Mouse (Mus musculus) kidney, postnatal 0 days (tissue): ENCODE measurements at regions not wholly inside any gene's neighbourhood (a gene's known extent, or its start where the extent isn't known, plus 50 kb on each side); places are given as distances from the start of the nearest gene placed in this dataset.

Experiments
- ATAC-seq: fragments of 200-750 bp; cut with Nextera tagmentation; replicated peaks from 2 replicates; pipeline ENCODE4 v1.8.0; 2017; ENCODE audit warnings: low read depth, moderate number of reproducible peaks, moderate TSS enrichment, moderate library complexity; ENCODE audit not compliant: low FRiP score
- DNase-seq: peaks from one replicate; pipeline ENCODE4 v3.0.0-alpha.2; 2016; ENCODE audit warnings: low spot score
- H3K27ac ChIP-seq: fragments of 300-500 bp; sonication (generic); 2 replicates; pipeline ENCODE4 v1.5.1; 2014; ENCODE audit warnings: mild to moderate bottlenecking
- H3K27me3 ChIP-seq: fragments of 300-500 bp; sonication (generic); 2 replicates; pipeline ENCODE4 v1.6.1; 2014; ENCODE audit warnings: low read length, mixed read lengths; ENCODE audit not compliant: insufficient read depth
- H3K36me3 ChIP-seq: fragments of 300-500 bp; sonication (generic); 2 replicates; pipeline ENCODE4 v1.6.1; 2014; ENCODE audit warnings: low read length, mixed read lengths; ENCODE audit not compliant: insufficient read depth
- H3K4me1 ChIP-seq: fragments of 300-500 bp; sonication (generic); replicated peaks from 2 replicates; pipeline ENCODE4 v1.6.1; 2014; ENCODE audit warnings: antibody characterized with exemption, low read length, mixed read lengths; ENCODE audit not compliant: insufficient read depth
- H3K4me2 ChIP-seq: fragments of 300-500 bp; sonication (generic); 2 replicates; pipeline ENCODE4 v1.6.1; 2014; ENCODE audit warnings: mild to moderate bottlenecking, low read length, moderate library complexity, mixed read lengths
- H3K4me3 ChIP-seq: fragments of 300-500 bp; sonication (generic); replicated peaks from 2 replicates; pipeline ENCODE4 v1.5.1; 2014; ENCODE audit warnings: low read depth, low read length
- H3K9ac ChIP-seq: fragments of 300-500 bp; sonication (generic); 2 replicates; pipeline ENCODE4 v1.6.1; 2014; ENCODE audit warnings: low read depth, low read length
- H3K9me3 ChIP-seq: fragments of 300-500 bp; sonication (generic); replicated peaks from 2 replicates; pipeline ENCODE4 v1.6.1; 2016; ENCODE audit warnings: low read length, inconsistent platforms, mixed read lengths
- CTCF ChIP-seq: IDR thresholded peaks from 2 replicates; pipeline ENCODE4 v1.5.1; 2016; ENCODE audit warnings: antibody characterized with exemption, low read depth, mild to moderate bottlenecking, moderate library complexity
- WGBS: fragments of 180-500 bp; shearing (Covaris S2); extraction: QIAGEN DNeasy Blood & Tissue Kit; methylation state at CpG from one replicate; pipeline ENCODE4 v1.1.7; 2014; 5-methylcytosine and 5-hydroxymethylcytosine counted together

DNA sequence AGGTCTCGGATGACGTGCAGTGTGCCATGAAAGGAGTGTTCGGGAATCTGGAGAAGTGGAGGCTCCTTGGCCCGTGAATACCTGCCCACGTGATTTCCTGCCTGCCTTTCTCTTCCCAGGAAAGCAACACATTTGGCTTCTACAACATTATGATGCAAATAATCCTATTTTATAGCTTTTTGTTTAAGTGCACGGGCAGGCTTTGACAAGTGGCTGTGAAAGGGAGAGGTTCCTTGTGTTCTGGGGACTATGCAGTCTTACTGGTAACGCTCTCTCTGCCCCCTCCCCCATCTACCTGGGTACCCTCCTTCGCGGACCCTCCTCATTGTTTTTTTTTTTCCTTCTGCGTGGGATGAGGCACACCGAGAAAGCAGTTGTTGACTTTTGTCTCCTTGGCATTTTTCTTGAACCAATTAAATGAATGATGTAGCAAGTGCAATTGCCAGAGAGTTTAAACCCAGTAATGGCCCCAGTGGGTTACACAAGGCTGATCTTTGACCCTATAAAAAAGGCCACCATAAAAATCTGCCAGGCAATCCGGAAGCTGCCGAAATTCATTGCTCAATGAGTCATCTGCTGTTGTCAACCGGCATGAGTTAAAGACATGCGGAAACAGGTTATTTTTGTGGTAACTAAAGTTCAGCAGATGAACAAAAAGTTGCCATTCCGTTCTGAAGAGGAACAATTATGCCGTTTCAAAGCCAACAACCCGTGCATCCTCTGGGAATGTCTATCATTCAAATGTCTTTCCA lies 90.7 kb downstream of the Dusp6 start:
- H3K9ac ChIP-seq: no peak overlapping the region
- H3K9me3 ChIP-seq: no peaks in the 10 kb centered on the region
- 10% methylated on average over 18 of the region's 18 CpGs for WGBS
- no peak overlapping the region for H3K4me3 ChIP-seq
- H3K27me3 ChIP-seq: no peaks in the 10 kb centered on the region
- peaks cover 9% of the 10 kb centered on the region; the same call in 1 of the 2 replicates for H3K4me1 ChIP-seq
- no peak for TF ChIP-seq CTCF
- no peaks in the 10 kb centered on the region for H3K36me3 ChIP-seq
- DNase-seq (peak; percentile 60), ATAC-seq (no peak)
- peak overlapping the region; percentile 30 for H3K4me2 ChIP-seq
- H3K27ac ChIP-seq: no peak overlapping the region

DNA sequence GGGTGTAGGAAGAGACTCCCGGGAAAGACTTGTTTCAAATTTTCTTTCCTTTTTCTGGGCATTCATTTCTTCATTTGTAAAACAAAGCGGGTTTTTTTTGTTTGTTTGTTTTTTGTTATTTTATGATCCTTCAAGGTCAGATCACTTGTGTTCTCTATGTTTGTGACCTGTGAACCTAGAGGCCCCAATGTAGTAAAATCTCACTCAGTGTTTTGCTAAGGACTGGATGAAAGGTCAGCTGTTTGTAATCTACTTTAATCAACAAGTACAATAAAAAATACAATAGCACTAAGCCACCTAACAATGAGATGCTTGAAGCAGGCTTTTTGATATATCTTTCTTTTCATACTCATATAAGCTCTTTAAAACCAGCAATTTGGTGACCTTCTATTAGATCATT lies 91.3 kb downstream of the Dusp6 start:
- DNase-seq: no peak
- Histone ChIP-seq H3K4me1 (peaks cover 9% of the 10 kb centered on the region; the same call in 1 of the 2 replicates), H3K9ac (no peak overlapping the region), H3K27ac (no peak overlapping the region), H3K9me3 (no peaks in the 10 kb centered on the region), H3K27me3 (no peaks in the 10 kb centered on the region), H3K4me2 (0 out of 2 replicates have a peak overlapping the region, but pooled peaks have one; percentile 30), H3K36me3 (no peaks in the 10 kb centered on the region), H3K4me3 (no peak overlapping the region)
- no peak for TF ChIP-seq CTCF
- WGBS: 27% methylated on average over 2 of the region's 2 CpGs
- ATAC-seq: no peak

DNA sequence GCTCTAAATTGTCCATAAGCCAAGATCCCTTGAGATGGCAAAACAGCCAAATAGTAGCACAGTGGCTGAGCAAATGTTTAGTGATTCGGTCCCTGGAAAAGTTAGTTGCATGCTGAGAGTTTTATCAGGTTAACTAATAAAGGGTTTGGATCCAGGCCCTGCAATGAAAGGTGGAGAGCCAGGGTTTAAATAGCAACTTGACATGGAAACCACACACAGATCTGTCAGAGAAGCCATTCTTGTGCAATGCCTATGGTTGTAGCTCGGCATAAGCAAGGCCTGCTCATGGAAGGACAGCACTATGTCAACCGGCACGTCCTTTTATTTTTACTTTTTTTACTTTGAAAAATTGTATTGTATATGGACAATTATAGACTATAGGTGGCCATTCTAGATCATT lies 92.3 kb downstream of the Dusp6 start:
- Histone ChIP-seq H3K4me3 (no peak overlapping the region), H3K9ac (no peak overlapping the region), H3K27ac (no peak overlapping the region), H3K9me3 (no peaks in the 10 kb centered on the region), H3K27me3 (no peaks in the 10 kb centered on the region), H3K4me2 (no peak overlapping the region), H3K4me1 (peaks cover 9% of the 10 kb centered on the region; the same call in 1 of the 2 replicates), H3K36me3 (no peaks in the 10 kb centered on the region)
- no peak for TF ChIP-seq CTCF
- no peak for DNase-seq
- ATAC-seq: no peak
- WGBS: 89% methylated on average over 4 of the region's 4 CpGs

DNA sequence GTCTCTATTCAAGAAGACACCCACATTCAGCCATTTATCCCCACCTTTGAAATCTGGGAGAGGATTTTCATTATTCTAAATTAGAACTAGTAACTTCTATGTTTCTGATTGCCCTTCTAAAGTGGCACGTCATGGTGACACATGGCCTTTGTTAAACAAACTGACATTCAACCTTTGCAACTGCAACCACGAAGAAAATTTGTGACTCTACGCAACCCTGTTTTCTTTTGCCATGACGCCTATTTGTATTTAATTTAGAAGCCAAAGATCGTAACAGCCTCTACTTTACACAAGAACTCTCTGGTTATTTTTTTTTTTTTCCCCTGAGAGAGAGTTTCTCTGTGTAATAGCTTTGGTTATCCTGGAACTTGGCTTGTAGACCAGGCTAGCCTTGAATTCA lies 93.2 kb downstream of the Dusp6 start:
- no peak overlapping the region for H3K4me2 ChIP-seq
- TF ChIP-seq CTCF: no peak
- H3K36me3 ChIP-seq: no peaks in the 10 kb centered on the region
- no peaks in the 10 kb centered on the region for H3K9me3 ChIP-seq
- H3K27ac ChIP-seq: no peak overlapping the region
- no peak for ATAC-seq
- H3K27me3 ChIP-seq: no peaks in the 10 kb centered on the region
- H3K4me3 ChIP-seq: no peak overlapping the region
- DNase-seq: no peak
- 73% methylated on average over 5 of the region's 5 CpGs for WGBS
- H3K4me1 ChIP-seq: peaks cover 9% of the 10 kb centered on the region; the same call in 1 of the 2 replicates
- no peak overlapping the region for H3K9ac ChIP-seq

DNA sequence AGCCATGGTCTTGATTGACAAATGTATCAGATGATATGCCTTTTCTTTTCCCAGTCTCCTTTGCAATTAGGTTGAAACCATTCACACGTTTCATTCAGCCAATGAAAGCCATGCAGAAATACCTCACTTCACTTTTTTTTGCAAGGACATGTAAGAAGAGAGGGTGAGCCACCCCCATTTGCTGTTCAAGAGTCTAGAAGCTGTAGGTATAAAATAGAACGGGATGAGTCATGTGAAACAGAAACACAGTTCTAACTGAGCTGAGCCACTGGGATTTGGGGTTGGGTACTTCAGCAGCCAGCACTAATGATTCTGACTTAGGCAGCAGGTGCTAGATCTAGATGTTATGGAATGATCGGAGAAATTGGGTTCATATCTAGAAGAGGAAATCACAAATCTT lies 93.9 kb downstream of the Dusp6 start:
- Histone ChIP-seq H3K9ac (no peak overlapping the region), H3K4me1 (peaks cover 9% of the 10 kb centered on the region; the same call in 1 of the 2 replicates), H3K27ac (no peak overlapping the region), H3K9me3 (no peaks in the 10 kb centered on the region), H3K36me3 (no peaks in the 10 kb centered on the region), H3K4me2 (no peak overlapping the region), H3K4me3 (no peak overlapping the region), H3K27me3 (no peaks in the 10 kb centered on the region)
- 78% methylated on average over 3 of the region's 3 CpGs for WGBS
- no peak for TF ChIP-seq CTCF
- no peak for ATAC-seq
- no peak for DNase-seq

- no peak for TF ChIP-seq CTCF
- ATAC-seq: no peak
These were observed 94.3 kb downstream of the Dusp6 start for GRCm38 (mm10) chr10:99357347-99357746.

GRCm38 (mm10) chr10:99358256-99358655 lies 95.2 kb downstream of the Dusp6 start:
- Histone ChIP-seq H3K27me3 (no peaks in the 10 kb centered on the region), H3K27ac (no peak overlapping the region), H3K36me3 (no peaks in the 10 kb centered on the region), H3K9ac (no peak overlapping the region), H3K9me3 (no peaks in the 10 kb centered on the region), H3K4me2 (no peak overlapping the region), H3K4me3 (no peak overlapping the region), H3K4me1 (peaks cover 9% of the 10 kb centered on the region; the same call in 1 of the 2 replicates)
- no peak for TF ChIP-seq CTCF
- WGBS: 82% methylated on average over 1 of the region's 1 CpGs
- ATAC-seq (no peak), DNase-seq (no peak)

More at GRCm38 (mm10) chr10:99357347-99357746, 94.3 kb downstream of the Dusp6 start:
- no peak for DNase-seq
- WGBS: 69% methylated on average over 4 of the region's 4 CpGs
- no peaks in the 10 kb centered on the region for H3K9me3 ChIP-seq
- no peaks in the 10 kb centered on the region for H3K36me3 ChIP-seq
- no peak overlapping the region for H3K9ac ChIP-seq
- H3K4me3 ChIP-seq: no peak overlapping the region
- H3K27me3 ChIP-seq: no peaks in the 10 kb centered on the region
- H3K4me1 ChIP-seq: peaks cover 9% of the 10 kb centered on the region; the same call in 1 of the 2 replicates
- no peak overlapping the region for H3K27ac ChIP-seq
- no peak overlapping the region for H3K4me2 ChIP-seq
